Mouse (Mus musculus) left cerebral cortex, adult 18-20 months (tissue): Measurements from ENCODE around the gene Ube2l3. TPM values are rescaled to one million over a fixed set of nuclear protein-coding genes. Genes with fewer than 3 reads are reported as not detected.

Source experiments
- microRNA-seq, 2 experiments: library from miRNA; unstranded; fragments of <30 nt; microRNA quantifications; one replicate each; pipeline ENCODE4 v1.2.0; 2021
- total RNA-seq, 2 experiments: library from RNA; stranded (reverse); gene quantifications; 2 replicates each; pipeline ENCODE4 v1.2.3; 2021

Ube2l3 gene
- total RNA-seq, 2 experiments from 2014 or later: 133 to 147 TPM

Small RNA genes within 50 kb of the gene (microRNA-seq; reads per million reads assigned to microRNA genes)
- gene Mir130b: 86.3 to 102 reads per million in 2 experiments
- 2.5 to 5.1 reads per million in 2 experiments for gene Mir301b

Other genes with a start within 250 kb of the Ube2l3 start
- 100 to 1,000 TPM; 448 to 457 TPM for gene Mapk1, start 219.3 kb downstream of the Ube2l3 start, total RNA-seq
- 10 to 100 TPM; 30.8 to 40.4 TPM for gene Ypel1, start 133.0 kb downstream of the Ube2l3 start, total RNA-seq
- 10 to 100 TPM; 83.6 to 84.8 TPM for gene Ppil2, start 91.4 kb downstream of the Ube2l3 start, total RNA-seq
- gene 2610318N02Rik, start 77.5 kb downstream of the Ube2l3 start, total RNA-seq: 1 to 10 TPM; 2.4 to 3.9 TPM
- 10 to 100 TPM; 28.1 to 30.8 TPM for gene Sdf2l1, start 70.3 kb downstream of the Ube2l3 start, total RNA-seq
- gene Ydjc, start 58.0 kb downstream of the Ube2l3 start, total RNA-seq: 10 to 100 TPM; 23.7 to 26.4 TPM
- 1 to 10 TPM; 1.6 to 4.4 TPM for gene Ccdc116, start 55.4 kb downstream of the Ube2l3 start, total RNA-seq
- 1 to 10 TPM; 1.8 to 2.0 TPM for gene Rimbp3, start 6.0 kb upstream of the Ube2l3 start, total RNA-seq
- 1 to 10 TPM; 5.3 to 6.1 TPM for gene Hic2, start 30.9 kb upstream of the Ube2l3 start, total RNA-seq
- gene Tmem191c, start 73.4 kb upstream of the Ube2l3 start, total RNA-seq: 100 to 1,000 TPM in 1 of 2 experiments, 10 to 100 TPM in 1; 92.5 to 102 TPM
- gene Serpind1, start 128.7 kb upstream of the Ube2l3 start, total RNA-seq: 1 to 10 TPM; 3.1 TPM
- gene Snap29, start 203.3 kb upstream of the Ube2l3 start, total RNA-seq: 10 to 100 TPM; 22.0 to 23.5 TPM
- 100 to 1,000 TPM; 350 to 352 TPM for gene Pi4ka, start 203.7 kb upstream of the Ube2l3 start, total RNA-seq
- 10 to 100 TPM; 37.0 to 39.8 TPM for gene Crkl, start 249.3 kb upstream of the Ube2l3 start, total RNA-seq